Mouse (Mus musculus): ENCODE measurements at regions not wholly inside any gene's neighbourhood (a gene's known extent, or its start where the extent isn't known, plus 50 kb on each side); places are given as distances from the start of the nearest gene placed in this dataset.
A peak's percentile ranks its signal among the peaks of the same experiment; 100 is the strongest.

DNA sequence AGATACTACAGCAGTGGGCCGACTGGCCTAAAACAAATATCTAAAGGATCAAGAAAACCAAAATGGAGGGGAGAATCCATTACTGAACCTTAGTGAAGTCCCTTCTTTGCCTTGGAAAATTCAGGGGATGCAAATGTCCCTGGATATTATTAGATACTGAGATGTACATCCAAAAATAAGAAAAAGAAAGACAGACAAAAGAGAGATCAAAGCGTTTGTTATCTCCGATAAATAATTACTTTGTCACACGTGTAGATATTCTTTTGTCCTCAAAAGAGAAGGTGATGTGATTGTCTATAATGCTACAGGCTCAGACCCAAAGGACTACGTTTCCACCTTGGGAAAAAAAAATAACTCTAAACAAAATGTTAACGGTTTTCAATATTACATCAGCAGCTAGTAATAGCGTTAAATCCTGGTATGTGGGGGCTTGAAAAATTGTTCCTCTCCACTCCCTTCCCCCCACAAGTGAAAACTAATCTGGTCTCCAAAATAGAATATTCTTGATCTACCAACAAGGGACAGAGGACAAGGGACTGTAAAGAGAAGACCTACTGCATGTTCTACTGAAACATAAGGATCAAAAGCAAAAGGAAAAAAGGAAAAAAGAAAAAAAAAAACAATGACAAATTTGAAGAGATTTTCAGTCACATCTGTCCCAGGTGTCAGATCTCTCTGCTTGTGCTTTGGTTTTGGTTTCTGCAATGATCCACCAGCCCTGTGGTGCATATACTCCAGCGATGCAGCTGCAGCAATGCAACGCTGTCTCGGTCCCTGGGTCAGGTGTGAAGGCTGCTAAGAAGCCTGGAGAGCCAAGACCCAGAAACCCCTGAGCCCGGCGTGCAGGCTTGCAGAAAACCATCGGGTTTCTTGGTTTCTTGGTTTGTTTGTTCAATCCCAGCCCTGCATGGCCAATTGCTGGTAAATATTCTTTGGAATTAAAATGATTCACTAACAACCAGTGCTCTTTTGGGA, 256.6 kb upstream of the Nfe2l3 start:
- no peak overlapping the region for H3K4me3 ChIP-seq (ENCODE audit: insufficient read depth, low read length)
- TF ChIP-seq POLR2A (IDR thresholded peaks at IDR 0.05; ENCODE audit: borderline replicate concordance, low read depth, low read length) (no peak), CTCF (IDR thresholded peaks at IDR 0.05; ENCODE audit: low read depth, low read length) (no peak)
- H3K4me1 ChIP-seq (ENCODE audit: control insufficient read depth, insufficient read depth, low read length) = peaks cover 13% of the 10 kb centered on the region
- no peak overlapping the region for H3K27ac ChIP-seq (ENCODE audit: insufficient read depth, low read depth, low read length)

GRCm38 (mm10) chr6:51176791-51177433, 255.6 kb upstream of the Nfe2l3 start:
- Histone ChIP-seq H3K27ac (ENCODE audit: insufficient read depth, low read depth, low read length) (no peak overlapping the region), H3K4me3 (ENCODE audit: insufficient read depth, low read length) (no peak overlapping the region), H3K4me1 (ENCODE audit: control insufficient read depth, insufficient read depth, low read length) (peaks cover 13% of the 10 kb centered on the region)
- no peak for TF ChIP-seq POLR2A (IDR thresholded peaks at IDR 0.05; ENCODE audit: borderline replicate concordance, low read depth, low read length)
- TF ChIP-seq CTCF (IDR thresholded peaks at IDR 0.05; ENCODE audit: low read depth, low read length) = no peak

GRCm38 (mm10) chr6:51177701-51178060, 254.8 kb upstream of the Nfe2l3 start:
- Histone ChIP-seq H3K4me3 (ENCODE audit: insufficient read depth, low read length) (peak overlapping the region; percentile 71), H3K4me1 (ENCODE audit: control insufficient read depth, insufficient read depth, low read length) (peaks cover 13% of the 10 kb centered on the region), H3K27ac (ENCODE audit: insufficient read depth, low read depth, low read length) (peak overlapping the region; percentile 31)
- no peak for TF ChIP-seq POLR2A (IDR thresholded peaks at IDR 0.05; ENCODE audit: borderline replicate concordance, low read depth, low read length)
- TF ChIP-seq CTCF (IDR thresholded peaks at IDR 0.05; ENCODE audit: low read depth, low read length) = no peak

DNA sequence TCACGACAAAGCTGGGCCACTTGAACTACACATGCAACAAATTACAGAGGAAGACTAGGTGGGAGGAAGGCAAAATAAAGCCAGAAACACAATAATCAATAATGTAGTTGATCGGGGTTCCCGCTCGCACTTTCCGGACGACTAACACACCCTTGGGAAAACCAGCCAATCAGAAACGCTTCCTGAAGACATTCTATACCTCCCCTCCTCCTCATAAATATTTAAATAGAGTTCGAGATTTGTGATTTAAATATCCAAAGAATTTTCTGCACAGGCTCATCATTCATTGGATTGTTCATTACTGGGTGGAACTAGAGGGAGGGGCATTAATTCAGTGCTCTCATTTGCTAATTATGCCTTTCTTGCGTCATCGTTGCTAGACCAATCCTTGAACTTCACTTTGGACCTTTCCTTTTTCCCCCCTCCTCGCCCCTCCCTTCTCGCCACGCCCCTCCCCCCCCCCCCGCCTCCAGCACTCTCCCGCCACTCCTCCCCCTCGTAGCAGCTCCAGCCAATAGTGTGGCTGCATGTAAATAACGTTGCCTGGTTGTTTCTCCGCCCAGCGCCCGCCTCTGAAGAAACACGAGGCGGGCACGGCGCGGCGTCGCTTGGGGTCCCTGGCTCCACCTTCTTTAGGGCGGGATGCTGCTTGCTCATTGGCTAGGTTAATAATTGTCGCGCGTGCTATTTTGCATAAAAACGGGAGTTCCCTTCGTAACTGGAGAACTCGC, 254.2 kb upstream of the Nfe2l3 start:
- H3K27ac ChIP-seq (ENCODE audit: insufficient read depth, low read depth, low read length) = peak overlapping the region; percentile 31
- no peak for TF ChIP-seq CTCF (IDR thresholded peaks at IDR 0.05; ENCODE audit: low read depth, low read length)
- no peak for TF ChIP-seq POLR2A (IDR thresholded peaks at IDR 0.05; ENCODE audit: borderline replicate concordance, low read depth, low read length)
- H3K4me1 ChIP-seq (ENCODE audit: control insufficient read depth, insufficient read depth, low read length) = peaks cover 13% of the 10 kb centered on the region
- peak overlapping the region; percentile 71 for H3K4me3 ChIP-seq (ENCODE audit: insufficient read depth, low read length)

GRCm38 (mm10) chr6:51178799-51179398, 253.6 kb upstream of the Nfe2l3 start:
- H3K4me3 ChIP-seq (ENCODE audit: insufficient read depth, low read length) = no peak overlapping the region
- peaks cover 12% of the 10 kb centered on the region for H3K4me1 ChIP-seq (ENCODE audit: control insufficient read depth, insufficient read depth, low read length)
- no peak for TF ChIP-seq CTCF (IDR thresholded peaks at IDR 0.05; ENCODE audit: low read depth, low read length)
- TF ChIP-seq POLR2A (IDR thresholded peaks at IDR 0.05; ENCODE audit: borderline replicate concordance, low read depth, low read length) = no peak
- no peak overlapping the region for H3K27ac ChIP-seq (ENCODE audit: insufficient read depth, low read depth, low read length)

DNA sequence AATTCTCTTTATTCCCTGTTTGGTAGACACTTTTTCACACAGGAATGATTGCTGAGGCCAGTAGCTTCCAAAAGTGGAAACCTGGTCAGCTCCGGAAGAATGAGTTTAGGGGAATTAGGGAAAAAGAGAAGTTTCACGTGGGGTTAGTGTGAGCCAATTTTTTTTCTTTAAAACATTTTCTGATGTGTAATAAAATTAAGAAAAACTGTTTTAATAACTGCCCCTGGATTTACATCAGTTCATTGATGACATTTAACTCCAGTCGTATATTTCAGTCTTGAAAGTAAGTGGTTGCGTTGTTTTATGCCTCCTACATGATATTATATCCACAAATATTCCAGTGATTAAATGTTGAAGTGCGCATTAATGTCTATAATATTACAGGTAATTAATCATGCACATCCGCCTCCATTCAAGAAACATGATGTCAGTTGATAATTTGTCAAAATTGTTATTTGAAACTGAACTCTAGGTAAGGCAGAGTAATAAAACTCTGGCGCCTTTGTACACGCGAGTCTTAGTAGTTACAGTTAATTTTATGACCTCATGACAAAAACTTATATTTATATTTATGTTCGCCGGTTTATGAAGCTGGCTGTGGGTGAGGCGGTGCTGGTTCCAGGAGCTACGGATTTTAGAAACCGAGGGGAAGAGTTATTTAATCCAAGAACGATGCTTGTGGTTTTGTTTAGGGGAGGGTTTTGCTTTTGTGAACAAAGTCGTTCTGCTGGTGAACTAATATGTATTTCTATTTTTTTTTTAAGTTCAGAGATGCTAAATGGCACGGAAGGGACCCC, 252.5 kb upstream of the Nfe2l3 start:
- H3K27ac ChIP-seq (ENCODE audit: insufficient read depth, low read depth, low read length) = no peak overlapping the region
- TF ChIP-seq POLR2A (IDR thresholded peaks at IDR 0.05; ENCODE audit: borderline replicate concordance, low read depth, low read length) (no peak), CTCF (IDR thresholded peaks at IDR 0.05; ENCODE audit: low read depth, low read length) (no peak)

DNA sequence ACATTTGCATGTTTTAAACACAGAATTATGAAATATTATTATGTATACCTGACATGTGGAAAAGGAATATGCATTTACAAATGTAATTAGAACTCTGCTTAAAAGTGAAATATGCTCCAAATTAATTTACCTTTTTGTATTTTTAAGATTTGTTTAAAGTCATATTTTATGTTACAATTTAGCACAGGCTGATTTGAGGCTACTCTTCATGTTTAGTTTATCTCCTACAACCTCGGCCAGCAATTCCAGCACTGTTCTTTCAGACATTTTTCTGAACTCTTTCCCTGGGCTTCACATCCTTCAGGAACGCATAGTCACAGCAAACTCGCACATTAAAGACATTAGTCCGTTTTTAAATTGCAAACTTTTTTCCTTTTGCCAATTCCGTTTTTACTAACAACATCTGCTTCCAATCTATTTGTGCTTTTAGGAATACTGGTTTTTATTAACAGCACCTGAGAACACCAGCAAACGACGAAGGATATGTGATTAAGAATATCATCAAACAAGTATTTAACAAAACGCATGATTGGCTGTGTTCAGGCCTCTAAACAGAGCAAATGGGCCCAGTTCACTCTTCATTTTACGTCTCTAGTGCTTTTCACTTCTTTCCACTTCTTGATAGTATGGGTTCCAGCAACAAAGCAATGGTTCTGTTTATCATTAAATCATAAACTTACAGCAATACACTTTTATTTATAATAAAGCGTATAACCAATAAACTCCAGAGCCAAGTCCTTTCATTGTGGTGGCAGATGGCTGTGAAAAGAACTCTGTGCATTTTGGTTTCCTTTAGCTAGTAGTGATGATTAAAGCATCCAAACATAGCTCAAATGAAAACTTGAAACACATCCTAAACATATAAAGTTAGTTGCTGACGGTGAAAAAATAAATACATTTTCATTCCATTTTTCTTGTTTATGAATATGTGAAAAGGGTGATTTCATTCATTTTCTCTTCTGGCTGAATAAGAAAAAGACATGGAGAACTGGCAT, 251.3 kb upstream of the Nfe2l3 start:
- Histone ChIP-seq H3K4me1 (ENCODE audit: control insufficient read depth, insufficient read depth, low read length) (peaks cover 5% of the 10 kb centered on the region), H3K27ac (ENCODE audit: insufficient read depth, low read depth, low read length) (no peak overlapping the region), H3K4me3 (ENCODE audit: insufficient read depth, low read length) (no peak overlapping the region)
- TF ChIP-seq CTCF (IDR thresholded peaks at IDR 0.05; ENCODE audit: low read depth, low read length) = no peak
- TF ChIP-seq POLR2A (IDR thresholded peaks at IDR 0.05; ENCODE audit: borderline replicate concordance, low read depth, low read length) = no peak

More for the DNA sequence above, 252.5 kb upstream of the Nfe2l3 start:
- Histone ChIP-seq H3K4me1 (ENCODE audit: control insufficient read depth, insufficient read depth, low read length) (peaks cover 5% of the 10 kb centered on the region), H3K4me3 (ENCODE audit: insufficient read depth, low read length) (no peak overlapping the region)

DNA sequence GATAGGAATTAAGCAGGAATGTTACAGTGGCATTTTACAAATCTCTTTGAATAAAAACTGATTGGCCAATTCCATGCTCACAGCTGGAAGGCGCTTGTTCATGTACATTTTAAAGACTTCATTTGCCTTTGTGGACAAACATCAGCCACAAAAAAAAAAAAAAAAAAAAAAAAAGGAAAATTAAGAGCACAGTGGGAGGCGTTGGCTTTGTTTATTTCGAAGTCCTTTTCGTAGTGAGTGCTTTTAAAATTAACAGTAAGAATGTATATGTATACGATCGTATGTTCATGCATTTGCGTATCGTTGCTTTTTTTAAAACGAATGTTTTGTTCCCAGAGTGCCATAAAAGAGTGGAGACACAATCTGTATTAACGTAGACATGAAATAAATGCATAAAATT, 250.6 kb upstream of the Nfe2l3 start:
- no peak overlapping the region for H3K27ac ChIP-seq (ENCODE audit: insufficient read depth, low read depth, low read length)
- H3K4me1 ChIP-seq (ENCODE audit: control insufficient read depth, insufficient read depth, low read length) = peaks cover 3% of the 10 kb centered on the region
- no peak overlapping the region for H3K4me3 ChIP-seq (ENCODE audit: insufficient read depth, low read length)
- TF ChIP-seq CTCF (IDR thresholded peaks at IDR 0.05; ENCODE audit: low read depth, low read length) = no peak
- TF ChIP-seq POLR2A (IDR thresholded peaks at IDR 0.05; ENCODE audit: borderline replicate concordance, low read depth, low read length) = no peak

Measured in bone marrow macrophage, adult 2 months (primary cell).